8 mouse cellular contexts compared by ENCODE assay signal in genomic region chr12:40037876-40038463, GRCm38 (mm10). TPM values are rescaled to one million over a fixed set of nuclear protein-coding genes. Genes with fewer than 3 reads are reported as not detected.
DNase-seq lines count a peak whose midpoint lies in the region; ATAC-seq lines count a peak whose summit lies in the region.

Arl4a (minus strand) TSS chr12:40038025.

- H3K9me3 ChIP-seq in intestine, embryonic 16.5 days (ENCODE audit: control insufficient read depth, low read length): no peaks in the 10 kb centered on the region
- H3K9me3 ChIP-seq in midbrain, embryonic 10.5 days (replicated peaks): no peaks in the 10 kb centered on the region

- ATAC-seq in intestine, embryonic 16.5 days: peak; percentile 84

- no peaks in the 10 kb centered on the region for H3K27me3 ChIP-seq in intestine, embryonic 16.5 days (replicated peaks; ENCODE audit: control insufficient read depth, insufficient read depth, low read length)
- H3K27me3 ChIP-seq in midbrain, embryonic 10.5 days (ENCODE audit: low read depth, poor library complexity, severe bottlenecking): peaks cover 7% of the 10 kb centered on the region; the same call in 1 of the 2 replicates

- peak; percentile 85 for DNase-seq in adrenal gland, adult 8-10 months
- peak; percentile 89 for DNase-seq in embryo, embryonic 9.5 days (ENCODE audit: extremely low spot score)
- DNase-seq in gonadal fat pad, adult 2 months (ENCODE audit: low read depth): no peak
- peak; percentile 90 to 91 for DNase-seq in left cerebral cortex, postnatal 36 days (ENCODE audit: low spot score in 2 of 2)
- peak; percentile 90 for DNase-seq in midbrain, embryonic 10.5 days (ENCODE audit: low spot score)
- DNase-seq in right cerebral cortex, postnatal 36 days (ENCODE audit: low spot score in 2 of 2): peak; percentile 82 to 83
- DNase-seq in urinary bladder, postnatal 4 days (ENCODE audit: low spot score in 2 of 2): peak; percentile 85 to 91

- H3K4me2 ChIP-seq in intestine, embryonic 16.5 days (ENCODE audit: low read depth, low read length): peak within 1 kb of the TSS; percentile 66

- WGBS in intestine, embryonic 16.5 days: under 1% methylated on average over 60 of the region's 68 CpGs
- WGBS in midbrain, embryonic 10.5 days: under 1% methylated on average over 68 of the region's 68 CpGs

- H3K4me1 ChIP-seq in intestine, embryonic 16.5 days (ENCODE audit: control insufficient read depth, insufficient read depth, low read length): no peaks in the 10 kb centered on the region
- peaks cover 27% of the 10 kb centered on the region for H3K4me1 ChIP-seq in midbrain, embryonic 10.5 days

- intact Hi-C loops in left cerebral cortex, postnatal 36 days (cut with DNase I): loop anchor here (5.0 kb wide), 3 partner anchors 61 to 296 kb away; no protein-coding TSS in a partner anchor

- H3K27ac ChIP-seq in intestine, embryonic 16.5 days (ENCODE audit: low read length): peak within 1 kb of the TSS; percentile 93
- peak within 1 kb of the TSS; percentile 94 for H3K27ac ChIP-seq in midbrain, embryonic 10.5 days (replicated peaks)

- H3K9ac ChIP-seq in intestine, embryonic 16.5 days (ENCODE audit: low read depth, low read length): peak within 1 kb of the TSS; percentile 86

- peak within 1 kb of the TSS; percentile 78 for H3K4me3 ChIP-seq in intestine, embryonic 16.5 days (ENCODE audit: low read length)
- peak within 1 kb of the TSS; percentile 83 for H3K4me3 ChIP-seq in midbrain, embryonic 10.5 days

- H3K36me3 ChIP-seq in intestine, embryonic 16.5 days (ENCODE audit: control insufficient read depth, insufficient read depth, low read length): no peaks in the 10 kb centered on the region
- peaks cover 12% of the 10 kb centered on the region for H3K36me3 ChIP-seq in midbrain, embryonic 10.5 days

RNA-seq across cellular contexts. Expression of gene Arl4a, which starts in this region (rescaled TPM):
- total RNA-seq in adrenal gland, adult 8-10 months (2022): 10 to 100 TPM; 21.6 to 46.9 (median 39.5) TPM
- polyA plus RNA-seq in gonadal fat pad, adult 2 months (2012; rRNA removed): 26.9 and 27.6 TPM in 2 replicates
- 75.1 and 75.4 TPM in 2 replicates for polyA plus RNA-seq in intestine, embryonic 16.5 days (2015; fragmentation: Nextera tagmentation; extraction: Ambion mirVana)
- total RNA-seq in left cerebral cortex, postnatal 36 days (2021): 10 to 100 TPM; 51.2 to 51.3 TPM
- polyA plus RNA-seq in midbrain, embryonic 10.5 days (2016; fragmentation: Nextera tagmentation; extraction: Ambion mirVana): 74.3 and 78.1 TPM in 2 replicates
